Mouse (Mus musculus) B cell, adult 2 months (primary cell): ENCODE results near the gene Stoml3.

ENCODE experiments used
- DNase-seq, 2 experiments: peaks; one replicate each; pipeline ENCODE4 v3.0.0; 2022

Gene Stoml3

DNA sequence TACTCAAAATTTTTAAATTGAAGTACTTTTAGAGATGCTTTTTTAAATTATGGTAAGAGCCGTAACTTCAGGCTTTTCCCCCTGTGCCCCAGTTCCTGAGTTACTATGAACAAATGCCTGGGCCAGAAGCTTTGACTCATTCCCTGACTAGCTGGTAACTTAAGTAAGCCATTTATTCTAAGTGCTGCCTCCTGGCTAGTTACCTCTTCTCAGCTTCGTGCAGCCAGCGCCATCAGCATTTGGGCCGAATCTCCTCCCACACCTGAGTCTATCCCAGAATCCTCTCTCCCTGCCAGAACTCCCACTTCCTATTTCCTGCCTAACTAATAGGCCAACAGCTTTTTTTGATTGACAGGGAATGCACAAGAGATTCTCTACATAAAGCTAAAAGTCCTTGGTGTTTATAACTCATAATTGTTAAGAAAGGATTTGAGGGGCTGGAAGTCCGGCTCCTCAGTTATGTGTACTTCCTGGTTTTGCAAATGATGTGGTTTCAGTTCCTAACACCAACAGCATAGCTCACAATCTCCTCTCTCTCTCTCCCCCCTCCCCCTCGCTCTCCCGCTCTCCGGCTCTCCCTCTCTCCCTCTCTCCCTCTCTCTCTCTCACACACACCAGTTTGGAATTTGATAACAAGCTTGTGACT lies 4.9 kb upstream of the Stoml3 start:
- DNase-seq: no peak

DNA sequence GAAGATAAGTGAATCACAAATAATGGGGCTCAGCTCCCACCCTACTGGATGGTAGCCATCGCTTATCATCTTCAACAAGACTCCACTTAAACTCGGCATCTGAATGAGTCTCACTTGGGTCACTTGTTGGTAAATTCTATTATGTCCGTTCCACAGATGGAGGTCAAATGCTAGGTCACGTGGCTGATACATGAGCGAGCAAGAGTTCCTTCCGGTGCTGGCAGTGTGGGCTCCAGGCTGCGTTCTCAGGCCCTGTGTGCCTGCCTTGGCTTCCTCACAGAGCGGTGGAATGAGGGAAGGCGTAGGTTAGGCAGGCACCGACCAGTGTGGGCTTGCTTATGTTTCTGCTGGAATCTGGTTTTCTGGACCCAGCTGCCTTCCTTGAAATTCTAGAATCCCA lies 1.9 kb upstream of the Stoml3 start:
- no peak for DNase-seq

DNA sequence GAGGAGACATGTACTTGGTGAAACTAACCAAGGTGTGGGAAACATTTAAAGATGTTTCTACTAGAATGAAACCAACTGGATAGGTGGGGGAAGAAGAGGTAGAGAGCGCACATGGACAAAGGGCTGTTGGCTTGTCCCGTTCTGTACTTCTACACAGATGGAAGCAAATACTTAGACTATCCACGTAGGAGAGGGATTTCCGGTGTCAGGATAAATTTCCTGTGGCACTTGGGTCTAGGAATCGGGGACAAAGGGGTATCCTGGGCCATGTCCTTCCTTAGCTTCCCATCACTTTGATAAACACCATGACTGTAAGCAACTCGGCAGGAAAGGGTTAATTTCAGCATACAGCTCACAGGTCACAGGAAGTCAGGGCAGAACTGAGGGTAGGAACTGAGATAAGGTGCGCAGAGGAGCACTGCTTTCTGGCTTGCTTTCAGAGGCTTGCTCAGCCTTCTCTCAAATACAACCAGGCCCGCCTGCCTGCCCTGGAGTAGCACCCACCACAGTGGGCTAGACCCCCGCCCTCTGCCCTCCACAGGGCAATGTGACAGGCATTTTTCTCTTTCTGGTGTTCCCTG lies 1.4 kb upstream of the Stoml3 start:
- DNase-seq: no peak

DNA sequence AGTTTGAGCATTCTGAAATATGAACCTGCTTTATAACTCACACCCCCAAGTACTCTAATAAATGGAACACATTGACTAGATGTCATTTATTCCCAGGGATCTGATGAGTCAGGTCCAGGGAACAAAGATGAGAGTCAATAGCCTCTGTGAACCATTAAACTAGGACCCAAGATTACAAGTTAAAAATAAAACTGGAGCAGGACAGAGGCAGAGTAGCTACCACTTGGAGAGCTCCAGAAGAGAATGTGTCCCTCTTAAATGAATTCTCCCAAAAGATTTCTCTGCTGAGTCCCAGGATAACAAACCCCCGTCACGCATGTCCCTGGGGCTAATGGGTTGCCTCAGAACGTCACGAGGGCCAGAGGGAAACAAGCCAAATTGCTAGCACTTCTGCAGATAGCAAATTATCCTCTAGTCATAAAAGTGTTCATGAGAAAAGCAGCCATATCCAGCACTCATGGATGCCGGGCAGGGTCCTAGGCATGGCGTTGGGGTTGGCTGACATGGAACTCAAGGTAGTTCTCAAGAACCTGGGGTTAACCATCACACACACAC lies 10.0 kb downstream of the Stoml3 start:
- no peak for DNase-seq

DNA sequence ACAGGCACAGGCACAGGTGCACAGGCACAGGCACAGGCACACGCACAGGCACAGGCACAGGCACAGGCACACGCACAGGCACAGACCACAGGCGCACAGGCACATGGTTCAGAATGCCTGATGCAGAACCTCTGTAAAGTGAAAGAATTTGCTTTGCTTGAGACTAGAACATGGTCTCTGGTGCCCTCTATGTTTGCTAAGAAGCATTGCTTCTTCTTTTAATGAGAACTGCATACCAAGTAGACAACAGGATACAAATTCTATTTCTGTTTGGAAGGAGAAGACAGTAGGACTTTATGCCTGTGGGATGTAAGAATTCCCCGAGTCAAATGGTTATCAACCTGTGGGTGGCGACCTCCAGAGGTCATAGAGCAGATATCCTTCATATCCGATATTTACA lies 14.0 kb downstream of the Stoml3 start:
- DNase-seq: no peak

DNA sequence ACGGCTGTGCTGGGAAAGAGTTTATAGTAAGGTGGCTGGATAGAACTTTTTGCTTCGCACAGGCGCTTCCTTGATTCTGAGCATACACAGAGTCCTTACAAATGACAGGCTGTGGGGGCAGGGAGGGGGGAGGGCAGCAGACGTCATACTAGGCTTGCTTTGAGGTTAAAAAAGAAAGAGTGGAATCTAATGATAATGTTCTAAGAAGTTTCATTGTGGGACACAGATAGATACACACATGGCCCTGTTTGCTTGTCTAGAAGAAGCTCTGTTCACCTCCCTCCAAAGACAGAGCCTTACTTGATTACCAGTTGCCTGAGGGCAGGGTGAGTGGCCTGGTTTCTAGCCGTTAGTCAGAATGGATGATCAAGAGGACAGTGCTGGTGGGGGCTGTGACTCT lies 24.6 kb downstream of the Stoml3 start:
- no peak for DNase-seq

DNA sequence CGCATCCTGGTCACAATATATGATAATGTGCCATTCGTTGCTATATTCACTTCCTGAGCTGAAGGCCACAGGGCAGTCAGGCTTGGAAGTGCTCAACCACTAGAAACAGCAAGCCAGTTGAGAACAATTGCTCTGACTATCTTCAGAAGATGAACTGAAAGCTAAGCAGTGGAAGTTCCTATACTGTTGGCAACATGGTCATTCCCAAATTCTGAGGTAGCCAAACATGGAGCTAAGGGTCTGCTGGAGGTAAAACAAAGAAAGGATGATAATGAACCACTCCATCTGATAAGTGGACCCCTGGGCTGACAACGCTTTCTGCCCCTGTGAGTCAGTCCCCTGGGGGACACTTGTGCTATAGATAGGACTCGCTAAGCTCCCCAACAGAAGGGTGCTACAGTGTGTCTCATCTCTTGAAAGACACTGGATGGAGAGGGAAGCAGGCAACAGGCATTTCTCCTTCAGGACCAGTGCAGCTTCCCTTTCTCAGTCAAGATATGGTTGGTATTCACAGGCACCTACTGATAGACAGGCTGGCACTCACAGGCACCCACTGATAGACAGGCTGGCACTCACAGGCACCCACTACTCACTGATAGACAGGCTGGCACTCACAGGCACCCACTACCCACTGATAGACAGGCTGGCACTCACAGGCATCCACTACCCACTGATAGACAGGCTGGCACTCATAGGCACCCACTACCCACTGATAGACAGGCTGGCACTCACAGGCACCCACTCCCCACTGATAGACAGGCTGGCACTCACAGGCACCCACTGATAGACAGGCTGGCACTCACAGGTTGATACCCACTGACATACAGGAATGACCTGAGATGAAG lies 26.0 kb downstream of the Stoml3 start:
- DNase-seq: no peak

DNA sequence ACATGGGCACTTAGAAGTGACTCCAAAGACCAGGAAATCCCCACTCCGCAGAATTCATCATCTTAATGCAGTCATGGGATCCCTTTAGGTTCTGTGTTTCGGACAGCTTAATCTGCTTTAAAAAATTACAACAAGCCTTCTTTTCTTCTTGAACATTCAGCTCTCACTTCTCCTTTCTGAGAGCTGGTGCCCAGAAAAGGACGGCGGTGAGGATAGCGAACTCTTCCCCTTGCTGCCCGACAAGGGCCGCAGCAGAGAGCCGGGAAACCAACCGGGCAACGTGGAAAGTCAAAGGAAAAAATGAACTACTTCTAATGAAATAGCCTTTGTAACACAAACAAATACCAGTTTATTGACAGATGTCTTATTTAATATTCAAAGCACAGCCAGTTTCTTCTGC lies 34.3 kb downstream of the Stoml3 start:
- no peak for DNase-seq

DNA sequence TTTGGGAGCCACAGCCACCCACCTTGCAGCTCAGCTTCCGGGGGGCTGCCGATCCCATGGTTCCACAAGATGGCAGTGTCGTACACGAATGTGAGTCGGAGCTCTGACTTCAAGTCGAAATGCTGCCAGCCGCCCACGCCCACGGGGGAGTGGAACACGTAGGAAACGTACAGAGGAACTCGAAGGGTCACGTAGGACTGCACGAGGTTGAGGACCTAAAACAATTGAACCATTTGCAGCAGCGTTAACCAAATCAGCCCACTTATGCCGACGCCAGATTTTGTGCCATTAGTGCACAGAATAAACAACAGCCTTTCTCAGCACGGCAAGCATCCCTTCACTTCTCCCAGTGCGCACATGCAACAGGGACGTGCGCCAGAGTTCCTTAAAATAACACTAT lies 37.3 kb downstream of the Stoml3 start:
- peak; percentile 58 to 69 for DNase-seq

DNA sequence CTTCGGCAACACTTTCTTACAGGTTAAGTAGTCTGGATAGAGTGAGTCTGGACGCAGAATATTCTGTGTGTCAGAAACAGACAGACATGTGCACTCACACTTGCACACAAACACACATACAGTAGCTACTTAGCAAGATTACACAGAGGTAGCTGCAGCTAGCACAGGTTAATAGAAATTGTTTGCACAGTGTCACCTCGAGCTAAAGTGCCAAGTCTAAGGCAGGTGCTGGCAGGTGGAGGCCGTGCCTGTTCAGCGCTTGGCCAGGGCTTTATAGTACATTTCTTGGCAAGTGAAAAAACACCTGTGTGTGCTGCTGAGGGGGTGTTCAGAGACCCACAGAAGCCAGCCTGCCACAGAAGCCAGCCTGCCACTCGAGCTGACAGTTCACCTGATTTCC lies 41.9 kb downstream of the Stoml3 start:
- DNase-seq: no peak

DNA sequence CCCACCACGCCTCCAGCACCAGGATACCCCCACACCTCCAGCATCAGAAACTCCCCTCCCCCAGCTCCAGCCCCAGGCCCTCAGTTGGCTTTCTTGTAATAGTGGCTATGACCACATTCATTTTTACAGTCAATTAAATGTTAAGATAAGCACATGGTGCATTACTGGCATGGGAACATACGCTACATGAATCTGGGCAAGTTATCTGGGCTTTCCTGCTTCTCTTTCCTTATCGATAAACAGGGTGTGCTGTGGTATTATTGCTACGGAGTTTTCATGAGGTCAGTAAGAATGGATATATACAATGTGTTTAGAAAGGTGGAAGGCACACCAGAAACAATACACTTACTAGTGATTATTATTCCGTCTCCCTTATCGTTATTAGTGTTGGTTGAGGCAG lies 43.6 kb downstream of the Stoml3 start:
- DNase-seq: no peak

DNA sequence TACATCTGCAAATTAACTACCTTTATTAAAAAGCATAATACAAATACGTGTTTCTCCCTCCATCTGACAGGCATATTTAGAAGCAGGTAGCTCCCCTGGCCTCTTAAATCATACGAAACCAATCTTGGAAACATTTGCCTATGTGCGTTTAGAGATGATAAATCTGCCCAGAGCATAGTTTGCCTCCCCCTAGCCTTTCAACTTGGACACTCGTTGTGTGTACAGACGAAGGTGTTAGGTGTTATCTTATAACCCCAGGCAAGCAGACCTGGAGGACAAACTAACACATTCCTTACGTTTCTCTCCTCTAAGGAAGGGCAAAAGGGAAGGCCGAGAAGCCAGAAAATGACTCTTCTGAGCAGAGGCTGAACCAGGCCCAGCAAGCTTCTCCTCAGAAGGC lies 64.2 kb downstream of the Stoml3 start:
- DNase-seq: no peak

DNA sequence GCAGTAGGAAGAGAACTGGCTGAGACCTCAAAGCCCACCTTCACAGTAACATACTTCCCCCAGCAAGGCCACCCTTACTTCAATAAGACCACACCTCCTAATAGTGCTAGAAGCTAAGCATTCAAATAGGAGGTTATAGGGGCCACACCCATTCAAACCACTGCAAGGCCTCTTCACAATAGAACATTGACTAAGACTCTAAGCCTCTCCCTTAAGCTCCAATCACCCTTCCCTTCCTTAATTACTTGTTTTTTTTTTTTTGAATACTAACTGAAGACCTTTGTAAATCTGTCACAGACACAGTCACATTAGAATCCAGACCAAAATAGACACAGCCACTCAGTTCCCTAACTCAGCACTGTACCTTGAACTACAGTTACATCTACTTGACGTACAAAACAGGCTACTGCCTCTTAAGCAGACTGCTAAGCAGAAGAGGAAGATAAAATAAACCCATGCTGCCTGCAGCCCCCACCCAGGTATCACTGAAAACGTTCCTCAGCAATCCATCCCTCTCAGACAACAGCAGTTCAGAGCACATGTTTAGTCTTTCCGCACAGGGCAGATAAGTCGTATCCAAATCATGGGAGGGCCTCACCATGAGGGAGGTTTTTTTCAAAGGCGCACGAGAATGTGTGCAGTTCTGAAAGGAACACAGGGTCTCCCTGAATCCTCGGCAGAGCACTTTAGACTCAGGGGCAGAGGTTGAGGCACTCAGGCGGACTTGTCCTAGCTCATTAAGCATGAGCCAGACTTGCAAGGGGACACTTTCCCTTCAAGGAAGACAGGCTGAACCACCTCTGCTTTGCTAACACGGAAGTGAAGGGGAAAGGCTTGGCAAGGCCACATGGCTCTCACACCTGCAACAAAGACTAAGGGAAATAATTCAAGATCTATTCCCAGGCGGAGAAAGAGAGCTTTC lies 66.8 kb downstream of the Stoml3 start:
- no peak for DNase-seq

DNA sequence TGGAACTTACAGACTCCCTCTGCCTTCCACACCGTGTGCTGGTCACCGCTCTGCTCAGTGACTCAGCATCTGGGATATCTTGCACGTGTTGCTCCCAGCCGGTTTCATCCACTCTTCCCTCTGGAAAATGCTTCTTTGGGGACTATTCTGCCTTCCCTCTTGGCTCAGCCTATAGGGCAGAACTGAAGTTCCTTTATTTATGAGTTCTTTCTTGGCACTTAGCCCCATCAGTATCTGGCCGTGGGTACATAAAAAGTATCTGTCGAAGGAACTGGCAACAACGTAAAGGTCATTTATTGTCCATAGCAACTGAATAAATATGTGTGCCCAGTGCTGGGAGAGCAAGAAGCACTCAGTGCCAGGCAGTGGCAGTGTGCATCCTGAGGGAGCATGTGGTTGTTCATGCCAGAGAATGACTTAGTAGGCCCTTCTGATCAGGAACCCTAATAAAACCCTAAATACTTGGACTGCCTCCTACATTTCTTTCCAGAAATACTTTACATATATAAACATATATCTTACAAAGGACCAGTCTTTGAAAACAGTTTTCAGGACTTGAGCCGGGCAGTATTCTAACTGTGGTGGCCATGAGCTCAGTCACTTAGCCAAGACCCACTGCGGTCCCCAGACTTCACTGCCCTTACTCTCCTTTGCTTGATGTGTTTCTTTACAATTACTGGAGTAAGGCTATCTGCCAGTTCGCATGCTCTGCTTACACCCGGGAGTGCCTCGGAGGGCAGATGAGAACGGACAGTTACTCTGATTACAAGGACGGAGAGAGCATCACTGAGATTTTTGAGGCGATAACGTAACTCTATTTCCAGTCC lies 69.1 kb downstream of the Stoml3 start:
- no peak for DNase-seq
